Mouse (Mus musculus): ENCODE data around the gene Zap70.

The Zap70 gene

DNA sequence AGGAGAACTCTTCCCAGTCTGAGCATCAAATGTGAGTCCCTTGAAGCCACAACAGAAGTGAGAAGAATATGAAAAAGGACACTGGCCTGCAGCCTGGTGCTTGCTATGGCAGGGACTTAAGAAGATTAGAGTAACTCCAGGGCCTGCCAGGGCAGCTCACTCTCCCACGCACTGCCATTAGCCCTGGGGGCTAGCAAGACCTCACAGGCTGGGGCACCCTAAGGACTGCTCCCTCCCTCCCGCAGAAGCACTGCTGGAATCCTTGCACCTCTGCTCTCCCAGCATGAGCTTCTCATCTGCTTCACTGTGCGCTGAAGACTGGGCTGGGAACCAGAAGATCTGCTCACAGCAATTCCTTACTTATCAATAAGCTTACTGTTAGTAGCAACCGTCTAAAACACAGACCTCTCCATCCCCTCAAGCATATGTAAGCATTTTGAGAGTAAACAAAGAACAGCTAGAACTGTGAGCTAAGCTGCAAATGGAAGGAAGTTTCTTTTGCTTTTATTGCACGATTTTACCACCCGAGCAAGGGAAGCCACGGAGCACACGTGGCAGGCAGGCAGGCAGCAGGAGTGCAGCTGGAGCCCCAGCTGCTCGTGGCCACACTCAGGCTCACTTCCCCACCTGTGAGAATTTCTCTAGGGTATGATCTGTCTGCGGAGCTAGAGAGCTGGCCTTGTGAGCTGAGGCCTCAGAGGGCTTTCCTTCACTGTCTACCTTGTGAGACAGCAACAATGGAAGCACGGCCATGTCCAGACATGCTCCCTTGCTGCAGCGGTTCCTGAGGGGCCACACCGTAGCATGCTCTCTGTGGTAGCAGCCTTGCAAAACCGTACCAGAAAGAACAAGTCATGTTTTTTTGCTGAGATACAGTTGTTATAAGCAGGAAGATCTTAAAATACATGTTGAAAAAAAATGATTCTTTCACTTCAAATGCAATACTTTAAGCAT lies 69.6 kb downstream of the Zap70 start:
- no peak for DNase-seq (ENCODE audit: low spot score in 2 of 2)

Measured in heart, adult 9 months (tissue).